Mouse (Mus musculus) testis, adult 2 months (tissue): ENCODE data around the gene Ckap4.

ENCODE experiments used
- CTCF ChIP-seq: fragments of 200-500 bp; IDR thresholded peaks from 2 replicates; pipeline ENCODE4 v1.5.1; 2012; ENCODE audit warnings: low read depth, mild to moderate bottlenecking, inconsistent platforms, low read length, moderate library complexity; ENCODE audit not compliant: control insufficient read depth, insufficient read depth, insufficient replicate concordance
- POLR2A ChIP-seq: fragments of 200-500 bp; IDR thresholded peaks from 2 replicates; pipeline ENCODE4 v1.6.1; 2012; ENCODE audit warnings: low read depth, mild to moderate bottlenecking, inconsistent platforms, low read length, moderate library complexity; ENCODE audit not compliant: control insufficient read depth

- TF ChIP-seq CTCF (peak; percentile 30; the same call in 1 of the 2 replicates), POLR2A (no peak)
Observed at GRCm38 (mm10) chr10:84558511-84558910, 24.6 kb upstream of the Ckap4 start.
